Mouse (Mus musculus) urinary bladder, postnatal 14 days (tissue): ENCODE measurements at regions not wholly inside any gene's neighbourhood (a gene's known extent, or its start where the extent isn't known, plus 50 kb on each side); places are given as distances from the start of the nearest gene placed in this dataset.

ENCODE experiments used
- DNase-seq: peaks from one replicate; pipeline ENCODE4 v3.0.0; 2021; ENCODE audit warnings: low spot score

GRCm38 (mm10) chr2:138640654-138641053 is 384.3 kb downstream of the Btbd3 start:
- no peak for DNase-seq

GRCm38 (mm10) chr2:138641335-138641734 is 385.0 kb downstream of the Btbd3 start:
- DNase-seq: no peak

- DNase-seq: no peak
These were observed 392.3 kb downstream of the Btbd3 start for GRCm38 (mm10) chr2:138648616-138649015.

- DNase-seq: no peak
These were observed 403.0 kb downstream of the Btbd3 start for GRCm38 (mm10) chr2:138659376-138659775.

GRCm38 (mm10) chr2:138670307-138670706 is 413.9 kb downstream of the Btbd3 start:
- no peak for DNase-seq

- no peak for DNase-seq
These were observed 418.4 kb downstream of the Btbd3 start for GRCm38 (mm10) chr2:138674801-138675200.

- DNase-seq: no peak
These were observed 419.1 kb downstream of the Btbd3 start for GRCm38 (mm10) chr2:138675229-138676065.

- no peak for DNase-seq
These were observed 431.9 kb downstream of the Btbd3 start for GRCm38 (mm10) chr2:138688140-138688871.

GRCm38 (mm10) chr2:138689497-138689896 is 433.1 kb downstream of the Btbd3 start:
- no peak for DNase-seq

- no peak for DNase-seq
These were observed 446.4 kb downstream of the Btbd3 start for GRCm38 (mm10) chr2:138702783-138703182.

- DNase-seq: no peak
These were observed 447.7 kb downstream of the Btbd3 start for GRCm38 (mm10) chr2:138703943-138704541.

- DNase-seq: no peak
These were observed 452.4 kb downstream of the Btbd3 start for GRCm38 (mm10) chr2:138708763-138709162.

- no peak for DNase-seq
These were observed 477.5 kb downstream of the Btbd3 start for GRCm38 (mm10) chr2:138733846-138734245.

- no peak for DNase-seq
These were observed 488.4 kb downstream of the Btbd3 start for GRCm38 (mm10) chr2:138744806-138745205.

GRCm38 (mm10) chr2:138760439-138760963 is 504.1 kb downstream of the Btbd3 start:
- DNase-seq: no peak

GRCm38 (mm10) chr2:138761400-138761799 is 505.0 kb downstream of the Btbd3 start:
- no peak for DNase-seq

GRCm38 (mm10) chr2:138766275-138766842 is 510.0 kb downstream of the Btbd3 start:
- DNase-seq: no peak

GRCm38 (mm10) chr2:138783781-138784180 is 527.4 kb downstream of the Btbd3 start:
- no peak for DNase-seq

GRCm38 (mm10) chr2:138792711-138793450 is 536.5 kb downstream of the Btbd3 start:
- DNase-seq: peak; percentile 15

GRCm38 (mm10) chr2:138806196-138806595 is 549.8 kb downstream of the Btbd3 start:
- no peak for DNase-seq

- DNase-seq: no peak
These were observed 553.4 kb downstream of the Btbd3 start for GRCm38 (mm10) chr2:138809767-138810166.
